Mouse (Mus musculus) spleen, adult 2 months (tissue): ENCODE results near the gene Egflam. TPM values are rescaled to one million over a fixed set of nuclear protein-coding genes. Genes with fewer than 3 reads are reported as not detected.

ENCODE experiments used
- DNase-seq, 2 experiments: peaks; one replicate each; pipeline versions ENCODE4 v3.0.0 to v3.0.0-alpha.2; 2012 to 2021; ENCODE audit warnings: low spot score in 2 of 2, low read depth in 1 of 2
- H3K27ac ChIP-seq: fragments of 200-500 bp; 2 replicates; pipeline ENCODE4 v1.5.1; 2012; ENCODE audit warnings: low read length, inconsistent platforms; ENCODE audit not compliant: insufficient read depth
- H3K27me3 ChIP-seq: fragments of 200-500 bp; 2 replicates; pipeline ENCODE4 v1.6.1; 2012; ENCODE audit warnings: mild to moderate bottlenecking, moderate library complexity, low read length, inconsistent platforms; ENCODE audit not compliant: control insufficient read depth, insufficient read depth
- H3K36me3 ChIP-seq: fragments of 200-500 bp; 2 replicates; pipeline ENCODE4 v1.6.1; 2012; ENCODE audit warnings: mild to moderate bottlenecking, low read length, inconsistent platforms; ENCODE audit not compliant: control insufficient read depth, insufficient read depth
- H3K4me1 ChIP-seq: fragments of 200-500 bp; 2 replicates; pipeline ENCODE4 v1.6.1; 2011; ENCODE audit warnings: inconsistent platforms; ENCODE audit not compliant: control insufficient read depth, insufficient read depth, insufficient read length
- H3K4me3 ChIP-seq: fragments of 200-500 bp; 2 replicates; pipeline ENCODE4 v1.5.1; 2011; ENCODE audit warnings: mild to moderate bottlenecking, inconsistent platforms; ENCODE audit not compliant: insufficient read depth, insufficient read length; ENCODE audit errors: extremely low read depth
- CTCF ChIP-seq: fragments of 200-500 bp; IDR thresholded peaks from 2 replicates; pipeline ENCODE4 v1.5.1; 2011; ENCODE audit warnings: mild to moderate bottlenecking, inconsistent platforms; ENCODE audit not compliant: insufficient read depth, insufficient read length, insufficient replicate concordance; ENCODE audit errors: extremely low read depth
- POLR2A ChIP-seq: fragments of 200-500 bp; IDR thresholded peaks from 2 replicates; pipeline ENCODE4 v1.6.1; 2011; ENCODE audit warnings: low read depth, low read length, inconsistent platforms
- WGBS: fragments of 180-500 bp; shearing (Covaris S2); methylation state at CpG from one replicate; pipeline ENCODE4 v1.1.7; 2018; 5-methylcytosine and 5-hydroxymethylcytosine counted together
- polyA plus RNA-seq: library from polyadenylated mRNA; depleted of rRNA; stranded (reverse); fragments of >200 nt; gene quantifications from 2 replicates; pipeline ENCODE4 v1.2.3, GENCODE M21; 2012

Gene Egflam
- polyA plus RNA-seq, 1 experiment, result 2.6 TPM

DNA sequence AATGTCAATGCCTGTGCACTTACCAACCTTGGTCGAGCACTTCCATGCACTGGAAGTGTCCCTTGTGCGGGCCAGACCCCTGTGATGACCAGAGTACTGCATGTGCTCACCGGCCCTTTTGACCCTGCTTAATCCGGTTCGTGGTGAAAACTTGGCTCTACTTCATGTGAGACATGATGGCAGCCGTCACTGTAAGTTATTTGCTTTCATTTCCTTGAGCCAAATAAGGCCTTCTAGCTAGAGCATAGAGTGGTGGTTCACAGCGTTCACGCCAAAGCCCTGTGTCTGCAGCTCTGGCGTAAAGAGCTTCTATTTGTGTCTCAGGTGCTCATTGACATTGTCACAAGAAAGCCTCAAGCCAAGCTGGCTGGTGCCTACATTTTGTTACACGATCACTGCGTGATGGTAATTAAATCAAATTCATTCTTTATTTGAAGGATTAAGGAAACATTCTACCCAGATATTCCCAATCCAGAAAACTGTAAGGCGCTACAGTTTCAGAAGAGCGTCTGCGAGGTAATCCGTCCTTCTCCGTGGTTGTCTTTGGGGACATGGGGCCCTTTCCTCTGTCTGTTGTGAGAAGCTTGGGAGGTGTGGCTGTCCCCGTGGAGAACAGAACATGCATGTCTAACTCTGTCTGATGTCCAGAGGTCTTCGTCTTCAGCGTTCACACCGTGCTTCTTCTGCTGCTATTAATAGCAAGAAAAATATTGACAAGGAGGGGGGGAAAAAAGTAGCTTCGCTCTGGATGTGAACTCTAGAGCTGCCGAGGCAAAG lies 208.3 kb downstream of the Egflam start:
- no peak for DNase-seq
- no peaks in the 10 kb centered on the region for H3K27me3 ChIP-seq

DNA sequence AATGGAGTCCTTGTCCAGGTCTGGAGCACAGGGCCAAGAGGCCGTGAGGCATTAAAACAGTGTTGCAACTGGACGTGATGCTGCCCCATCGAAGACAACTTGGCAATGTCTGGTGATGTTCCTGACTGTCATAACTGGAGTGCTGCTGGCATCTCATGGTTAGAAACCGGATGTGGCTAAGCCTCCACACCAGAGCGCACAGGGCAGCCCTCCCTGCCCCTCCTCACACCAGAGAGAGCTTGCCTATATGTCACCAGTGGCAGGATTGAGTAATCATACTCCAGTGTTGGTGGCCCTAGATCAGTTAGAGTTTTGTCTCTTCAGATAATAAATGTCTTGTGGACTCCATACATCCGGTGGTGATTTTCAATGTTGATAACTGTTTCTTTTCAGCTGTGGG lies 210.5 kb downstream of the Egflam start:
- no peaks in the 10 kb centered on the region; the same call in 1 of the 2 replicates for H3K36me3 ChIP-seq
- TF ChIP-seq POLR2A (no peak), CTCF (no peak)
- 85% methylated on average over 6 of the region's 6 CpGs for WGBS
- no peak for DNase-seq
- no peaks in the 10 kb centered on the region for H3K27me3 ChIP-seq
- H3K4me3 ChIP-seq, result no peak overlapping the region
- H3K4me1 ChIP-seq, result no peaks in the 10 kb centered on the region
- H3K27ac ChIP-seq, result no peak overlapping the region

More for the DNA sequence above, 208.3 kb downstream of the Egflam start:
- 88% methylated on average over 22 of the region's 22 CpGs for WGBS
- no peaks in the 10 kb centered on the region for H3K4me1 ChIP-seq
- TF ChIP-seq POLR2A (no peak), CTCF (no peak)
- H3K4me3 ChIP-seq, result no peak overlapping the region
- no peak overlapping the region for H3K27ac ChIP-seq
- H3K36me3 ChIP-seq, result no peaks in the 10 kb centered on the region; the same call in 1 of the 2 replicates

DNA sequence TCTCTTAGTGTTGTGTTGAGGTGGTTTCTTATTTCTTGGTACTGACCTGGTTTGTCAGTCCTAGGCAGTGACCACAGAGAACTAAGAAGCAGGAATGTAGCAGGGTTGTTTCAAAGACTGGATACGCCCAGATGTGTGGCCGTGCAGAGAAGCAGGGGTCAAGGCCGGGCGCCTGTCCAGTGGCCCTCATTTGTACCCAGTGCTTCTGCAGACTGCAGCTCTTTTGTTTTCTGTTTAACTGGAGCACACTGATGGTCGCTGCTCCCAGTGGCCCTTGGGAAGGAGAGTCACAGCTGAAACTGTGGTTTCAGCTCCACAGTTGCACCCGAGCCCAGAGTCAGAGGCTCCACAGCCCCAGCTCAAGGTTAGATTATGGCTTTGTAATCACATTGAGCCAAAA lies 217.6 kb downstream of the Egflam start:
- DNase-seq, result no peak
- Histone ChIP-seq H3K27ac (no peak overlapping the region), H3K36me3 (0 out of 2 replicates have a peak, but pooled peaks cover 1% of the 10 kb centered on the region), H3K27me3 (no peaks in the 10 kb centered on the region), H3K4me3 (no peak overlapping the region), H3K4me1 (no peaks in the 10 kb centered on the region)
- 87% methylated on average over 6 of the region's 6 CpGs for WGBS
- TF ChIP-seq CTCF (no peak), POLR2A (no peak)

GRCm38 (mm10) chr15:7173776-7174175 lies 224.4 kb downstream of the Egflam start:
- no peak overlapping the region for H3K27ac ChIP-seq
- no peak for TF ChIP-seq CTCF
- no peak for TF ChIP-seq POLR2A
- H3K27me3 ChIP-seq, result no peaks in the 10 kb centered on the region
- whole genome bisulfite sequencing, result 92% methylated on average over 8 of the region's 8 CpGs
- no peak for DNase-seq
- H3K4me1 ChIP-seq, result no peaks in the 10 kb centered on the region
- peaks cover 2% of the 10 kb centered on the region; the same call in 1 of the 2 replicates for H3K36me3 ChIP-seq
- H3K4me3 ChIP-seq, result no peak overlapping the region

GRCm38 (mm10) chr15:7173346-7173745 lies 224.8 kb downstream of the Egflam start:
- H3K27me3 ChIP-seq, result no peaks in the 10 kb centered on the region
- H3K36me3 ChIP-seq, result peaks cover 2% of the 10 kb centered on the region; the same call in 1 of the 2 replicates
- H3K4me3 ChIP-seq, result no peak overlapping the region
- H3K27ac ChIP-seq, result no peak overlapping the region
- H3K4me1 ChIP-seq, result no peaks in the 10 kb centered on the region
- no peak for DNase-seq
- WGBS, result 88% methylated on average over 7 of the region's 7 CpGs
- TF ChIP-seq POLR2A (no peak), CTCF (no peak)

DNA sequence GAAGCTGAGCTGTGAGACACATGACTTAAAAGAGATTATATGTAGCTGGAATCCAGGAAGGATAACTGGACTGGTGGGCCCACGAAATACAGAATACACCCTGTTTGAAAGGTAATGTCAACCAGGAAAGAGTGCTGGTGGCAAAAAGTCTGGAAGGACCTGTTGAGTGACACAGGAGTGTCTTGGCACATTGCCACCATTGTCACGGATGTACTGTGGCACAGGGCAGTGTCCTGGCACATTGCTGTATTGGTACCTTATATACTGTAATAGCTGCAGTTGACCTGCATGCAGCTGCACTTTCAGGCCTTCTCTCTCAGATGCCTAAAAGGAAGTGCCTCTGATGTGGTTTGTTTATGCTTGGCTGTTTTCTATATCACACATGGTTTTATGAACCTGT lies 225.3 kb downstream of the Egflam start:
- WGBS, result 56% methylated on average over 2 of the region's 2 CpGs
- DNase-seq, result no peak
- Histone ChIP-seq H3K27me3 (no peaks in the 10 kb centered on the region), H3K27ac (no peak overlapping the region), H3K4me3 (no peak overlapping the region), H3K36me3 (peaks cover 2% of the 10 kb centered on the region; the same call in 1 of the 2 replicates), H3K4me1 (no peaks in the 10 kb centered on the region)
- TF ChIP-seq POLR2A, result no peak
- TF ChIP-seq CTCF, result no peak
